Mouse (Mus musculus): ENCODE results near the gene Os9. TPM values are rescaled to one million over a fixed set of nuclear protein-coding genes. Genes with fewer than 3 reads are reported as not detected.
A peak's percentile ranks its signal among the peaks of the same experiment; 100 is the strongest.
"Not testable (repeated sequence)": the region's sequence is repeated elsewhere in the genome, so short reads cannot be mapped to it uniquely, and the experiment has no call there.

The Os9 gene
- polyA plus RNA-seq, 2 experiments from 2014 or later = 78.1 to 142 TPM

DNA sequence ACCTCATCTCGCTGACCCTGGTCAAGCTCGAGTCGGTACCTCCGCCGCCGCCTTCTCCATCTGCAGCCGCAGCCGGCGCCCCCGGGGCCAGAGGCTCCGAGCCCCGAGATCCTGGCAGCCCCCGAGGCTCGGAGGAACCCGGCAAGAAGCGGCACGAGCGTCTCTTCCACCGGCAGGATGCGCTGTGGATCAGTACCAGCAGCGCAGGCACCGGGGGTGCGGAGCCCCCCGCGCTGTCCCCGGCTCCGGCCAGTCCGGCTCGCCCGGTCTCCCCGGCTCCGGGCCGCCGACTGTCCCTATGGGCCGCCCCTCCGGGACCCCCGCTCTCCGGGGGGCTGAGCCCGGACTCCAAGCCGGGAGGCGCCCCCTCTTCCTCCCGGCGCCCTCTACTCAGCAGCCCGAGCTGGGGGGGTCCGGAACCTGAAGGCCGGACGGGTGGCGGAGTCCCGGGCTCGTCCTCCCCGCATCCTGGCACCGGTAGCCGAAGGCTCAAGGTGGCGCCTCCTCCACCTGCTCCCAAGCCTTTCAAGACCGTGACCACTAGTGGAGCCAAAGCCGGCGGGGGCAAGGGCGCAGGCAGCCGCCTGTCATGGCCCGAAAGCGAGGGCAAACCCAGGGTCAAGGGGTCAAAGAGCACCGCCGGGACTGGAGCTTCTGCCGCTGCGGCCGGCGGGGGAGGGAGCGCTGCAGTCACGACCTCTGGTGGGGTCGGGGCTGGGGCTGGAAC lies 41.1 kb downstream of the Os9 start:
- no peak for ATAC-seq

DNA sequence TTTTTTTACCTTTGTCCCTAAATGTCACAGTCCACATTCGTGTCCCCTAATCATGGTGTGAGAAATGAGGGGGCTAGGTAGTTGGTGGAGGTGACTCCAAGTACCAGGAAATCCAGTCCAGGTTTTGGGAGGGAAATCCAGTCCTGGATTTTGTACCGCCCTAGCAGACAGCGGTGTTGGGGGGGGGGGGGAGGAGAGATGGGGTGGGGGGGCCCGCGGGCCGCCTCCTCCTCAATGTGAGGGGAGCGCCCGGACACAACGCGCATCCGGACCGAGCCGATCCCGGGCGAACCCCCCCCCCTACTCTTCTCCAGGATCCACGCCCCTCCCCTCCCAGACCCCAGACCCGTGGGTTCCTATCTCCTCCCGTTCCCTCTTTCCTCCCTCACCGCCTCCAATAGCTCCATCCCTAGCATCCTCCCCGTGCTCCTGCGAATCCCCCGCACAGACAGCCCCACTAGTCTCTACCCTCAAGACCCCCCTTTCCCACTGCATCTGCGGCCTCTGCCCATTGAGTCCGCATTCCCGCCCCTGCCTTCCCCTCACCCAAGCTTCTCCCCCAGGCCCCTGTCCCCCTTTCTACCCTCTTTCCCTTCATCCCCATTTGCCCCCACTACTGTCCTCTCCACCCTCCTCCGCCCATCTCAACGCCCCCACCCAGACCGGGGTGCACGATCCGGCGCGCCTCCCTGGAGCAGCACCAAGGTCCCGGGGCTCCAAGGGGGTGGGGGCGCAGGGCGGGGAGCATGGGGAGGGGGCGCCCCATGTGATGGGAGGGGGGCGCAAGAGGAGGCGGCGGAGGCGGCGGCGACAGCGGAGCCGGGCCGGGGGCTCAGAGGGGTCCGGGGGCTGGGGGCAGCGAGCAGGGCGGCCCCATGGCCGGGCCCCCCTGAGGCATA lies 42.0 kb downstream of the Os9 start:
- no peak for ATAC-seq

DNA sequence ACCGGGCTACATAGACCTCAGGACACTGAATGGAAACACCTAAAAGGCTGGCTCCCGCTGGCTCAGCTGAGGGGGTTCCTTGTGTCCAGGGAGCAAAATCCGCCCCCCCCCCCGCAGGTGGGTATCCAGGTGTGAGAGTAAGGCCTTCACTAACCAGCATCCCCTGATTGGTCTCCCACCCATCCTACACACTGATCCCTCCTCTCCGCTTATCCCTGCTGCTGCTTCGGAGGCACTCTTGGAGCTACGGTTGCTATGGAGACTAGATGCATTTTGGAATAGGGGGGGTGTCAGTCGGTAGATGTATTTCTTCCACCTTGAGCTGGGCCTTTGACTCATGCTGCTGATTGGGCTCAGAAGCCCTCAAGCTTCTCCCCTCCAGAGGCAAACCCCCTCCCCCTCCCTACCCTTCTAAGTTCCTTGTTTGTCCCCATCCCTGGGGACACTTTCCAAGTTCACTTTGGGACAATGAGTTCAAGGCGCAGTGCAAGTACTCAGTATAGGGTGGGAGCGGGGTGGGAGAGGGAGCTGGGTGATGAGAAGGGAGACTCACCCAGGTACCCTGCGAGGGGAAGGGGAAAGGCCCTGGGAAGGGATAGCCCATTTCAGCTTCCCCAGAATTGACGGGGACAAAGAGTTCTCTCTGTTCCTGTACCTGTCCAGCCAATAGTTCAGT lies 42.8 kb downstream of the Os9 start:
- no peak for ATAC-seq

DNA sequence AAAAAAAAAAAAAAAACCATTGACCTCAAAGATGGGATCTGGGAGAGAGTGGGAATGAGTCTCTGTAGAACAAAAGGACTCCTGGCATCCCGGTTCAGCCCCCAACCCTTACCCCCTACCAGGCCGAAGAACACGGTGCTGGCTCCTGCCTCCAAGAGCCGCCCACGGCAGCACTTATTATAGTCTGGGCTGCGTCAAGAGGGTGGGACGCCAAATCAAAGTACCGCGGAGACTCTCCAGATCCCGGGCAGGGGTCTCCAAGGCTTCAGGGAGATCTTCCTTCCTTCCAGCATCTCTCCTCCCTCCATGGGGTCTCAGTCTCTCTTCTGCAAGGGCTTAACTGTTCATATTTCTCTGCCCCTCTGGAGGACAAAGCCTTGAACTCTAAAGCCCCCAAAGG lies 43.4 kb downstream of the Os9 start:
- ATAC-seq = no peak

DNA sequence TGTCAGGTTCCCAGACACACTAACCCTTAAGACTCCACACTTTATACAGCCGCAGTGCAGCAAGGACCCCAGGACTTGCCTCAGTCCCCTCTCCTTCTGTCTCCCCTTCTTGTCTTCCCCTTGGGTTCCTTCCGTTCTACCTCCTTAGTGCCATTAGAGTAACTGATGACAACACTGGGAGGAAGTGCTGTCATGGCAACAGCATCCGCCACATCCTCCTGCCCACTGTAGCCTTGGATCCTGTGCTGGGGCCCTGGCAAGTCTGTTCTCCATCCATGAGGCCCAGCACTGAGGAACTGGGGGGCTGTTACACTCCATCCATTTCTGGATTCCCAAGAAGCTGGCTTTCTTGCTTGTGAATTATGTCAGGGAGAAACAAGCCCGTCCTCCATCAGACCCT lies 44.8 kb downstream of the Os9 start:
- peak; percentile 91 for ATAC-seq

DNA sequence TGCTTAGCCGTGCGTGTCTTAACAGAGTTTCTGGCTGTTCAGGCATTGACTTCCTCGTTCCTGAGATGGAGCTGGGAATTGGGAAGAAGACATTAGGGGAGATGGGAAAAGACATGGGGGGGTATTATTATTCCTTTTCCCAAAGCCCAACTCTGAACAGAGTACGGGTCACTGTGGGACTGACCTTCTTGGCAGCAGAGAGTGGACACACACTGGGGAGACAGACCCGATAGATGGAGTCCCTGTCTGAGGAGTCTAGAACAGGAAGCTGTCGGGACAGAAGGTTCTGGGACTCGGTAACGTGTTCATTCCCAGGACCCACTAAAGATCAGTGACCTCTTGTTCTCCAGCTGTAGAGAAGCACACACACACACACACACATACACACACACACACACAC lies 45.3 kb downstream of the Os9 start:
- ATAC-seq = peak; percentile 5

DNA sequence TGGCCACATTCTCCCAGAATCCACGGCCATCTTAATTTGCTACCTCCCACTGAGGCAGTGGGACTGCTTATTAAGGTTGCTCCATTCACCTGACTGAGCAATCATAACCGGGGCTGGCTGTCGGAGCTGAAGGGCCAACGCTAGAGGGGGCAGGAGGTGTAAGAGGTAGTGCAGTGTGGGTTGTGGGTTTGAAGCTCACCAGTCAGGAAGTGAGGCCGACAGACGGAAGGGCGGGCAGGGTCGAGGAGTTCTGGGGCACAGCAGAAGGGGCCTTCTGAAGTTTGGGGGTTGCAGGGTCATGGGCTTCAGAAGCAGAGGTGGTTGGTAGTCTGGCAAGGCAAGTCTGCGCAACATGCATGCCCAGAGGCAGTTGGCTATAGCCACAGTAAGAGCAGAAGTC lies 45.9 kb downstream of the Os9 start, which contains the start of gene Agap2:
TSS of gene Agap2 (plus strand) at position 205 of the 400 bp plus-strand sequence.
- ATAC-seq = peak; percentile 85

DNA sequence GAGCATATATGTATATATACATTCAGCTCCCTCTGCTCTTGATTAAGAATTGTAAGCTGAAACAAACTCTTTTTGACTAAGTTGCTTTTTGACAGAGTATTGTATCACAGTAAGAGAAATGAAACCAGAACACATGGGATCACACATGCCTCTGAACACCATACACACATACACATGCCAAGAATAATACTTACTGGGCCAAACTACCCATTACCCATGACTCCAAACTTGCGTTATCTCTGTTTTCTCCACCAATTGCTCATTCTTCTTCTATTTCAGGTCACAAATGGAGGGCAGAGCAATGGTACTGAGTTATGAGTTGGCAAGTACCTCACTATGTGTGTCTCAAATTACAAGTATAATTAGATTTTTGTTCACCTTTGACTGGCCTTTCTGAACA lies 47.0 kb downstream of the Os9 start:
- ATAC-seq = no peak

DNA sequence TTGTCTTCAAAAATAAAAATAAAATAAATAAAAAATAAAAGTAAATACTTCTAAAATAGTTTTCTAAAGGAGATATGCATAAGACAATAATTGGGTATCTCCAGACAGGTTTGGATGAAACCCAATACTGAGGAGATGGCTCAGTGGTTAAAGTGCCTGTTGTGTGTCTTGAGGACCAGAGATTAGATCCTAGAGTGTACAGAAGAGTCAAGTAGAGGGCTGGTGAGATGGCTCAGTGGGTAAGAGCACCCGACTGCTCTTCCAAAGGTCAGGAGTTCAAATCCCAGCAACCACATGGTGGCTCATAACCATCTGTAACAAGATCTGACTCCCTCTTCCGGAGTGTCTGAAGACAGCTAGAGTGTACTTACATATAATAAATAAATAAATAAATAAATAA lies 48.0 kb downstream of the Os9 start:
- not testable (repeated sequence) for ATAC-seq

DNA sequence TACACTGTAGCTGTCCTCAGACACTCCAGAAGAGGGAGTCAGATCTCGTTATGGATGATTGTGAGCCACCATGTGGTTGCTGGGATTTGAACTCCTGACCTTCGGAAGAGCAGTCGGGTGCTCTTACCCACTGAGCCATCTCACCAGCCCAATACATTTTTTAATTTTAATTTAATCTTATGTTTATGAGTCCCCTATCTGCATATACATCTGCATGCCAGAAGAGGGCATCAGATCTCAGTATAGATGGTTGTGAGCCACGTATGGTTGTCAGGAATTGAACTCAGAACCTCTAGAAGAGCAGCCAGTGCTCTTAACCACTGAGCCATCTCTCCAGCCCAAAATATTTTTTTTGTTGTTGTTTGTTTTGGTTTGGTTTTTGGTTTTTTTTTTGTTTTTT lies 48.7 kb downstream of the Os9 start:
- ATAC-seq = not testable (repeated sequence)

DNA sequence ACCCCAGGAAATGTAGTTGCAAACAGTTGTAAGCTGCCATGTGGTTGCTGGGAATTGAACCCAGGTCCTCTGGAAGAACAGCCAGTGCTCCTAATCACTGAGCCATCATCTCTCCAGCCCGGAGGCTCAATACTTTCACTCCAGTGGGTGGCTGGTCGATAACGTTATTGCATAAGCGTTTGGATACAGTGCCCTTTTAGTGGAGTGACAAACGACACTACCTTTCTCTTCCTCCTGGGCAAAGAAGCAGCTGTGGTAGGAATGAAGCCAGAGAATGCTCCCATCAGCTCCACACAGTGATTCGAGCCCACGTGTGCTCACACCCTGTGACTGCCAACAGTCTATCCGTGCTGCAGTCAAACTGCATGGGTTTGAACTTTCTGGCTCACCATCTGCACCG lies 49.7 kb downstream of the Os9 start:
- ATAC-seq = no peak

DNA sequence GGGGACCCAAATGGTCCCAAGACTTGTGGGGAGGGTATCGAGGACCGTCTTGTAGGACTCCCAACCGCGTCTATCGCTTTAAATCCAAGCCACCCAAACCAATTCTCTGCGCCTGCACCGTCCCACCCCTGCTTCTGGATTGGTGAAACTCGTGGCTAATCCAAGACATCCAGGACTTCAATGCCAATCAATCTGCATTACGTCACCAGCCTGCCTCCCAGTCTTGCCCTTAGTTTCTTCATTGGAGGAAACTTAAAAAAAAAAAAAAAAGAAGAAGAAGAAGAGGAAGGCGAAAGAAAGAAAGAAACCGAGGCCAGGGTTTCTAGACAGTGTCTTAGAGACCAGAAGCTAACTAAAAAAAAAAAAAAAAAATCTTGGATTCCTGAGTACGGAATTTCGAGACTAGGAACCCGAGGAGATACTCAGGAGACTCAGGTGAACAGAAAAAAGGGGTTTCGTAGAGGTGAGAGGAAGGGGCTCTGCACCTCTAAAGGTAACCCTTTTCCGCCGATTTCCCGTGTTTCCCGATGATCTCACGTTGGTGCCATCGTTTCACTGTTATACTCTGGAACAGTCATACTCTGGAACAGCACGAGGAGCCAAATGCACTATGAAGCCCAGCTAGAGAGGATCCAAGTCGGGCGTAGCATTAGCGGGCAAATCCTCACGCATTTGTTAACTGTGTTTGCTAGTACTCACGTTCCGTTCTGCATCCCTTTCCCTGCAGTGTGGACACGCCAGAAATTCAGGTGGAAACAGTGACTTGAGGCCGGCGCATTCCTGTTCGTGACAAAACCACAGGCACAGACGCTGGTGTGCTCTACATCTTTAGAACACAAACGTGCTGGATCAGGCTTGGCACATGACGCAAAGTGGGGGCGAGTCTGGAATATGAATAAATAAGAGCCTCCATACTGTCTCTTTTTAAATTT lies 50.5 kb downstream of the Os9 start, which contains the start of gene Tspan31:
TSS of gene Tspan31 (minus strand) at position 75 of the 932 bp plus-strand sequence.
- peak; percentile 77 for ATAC-seq

DNA sequence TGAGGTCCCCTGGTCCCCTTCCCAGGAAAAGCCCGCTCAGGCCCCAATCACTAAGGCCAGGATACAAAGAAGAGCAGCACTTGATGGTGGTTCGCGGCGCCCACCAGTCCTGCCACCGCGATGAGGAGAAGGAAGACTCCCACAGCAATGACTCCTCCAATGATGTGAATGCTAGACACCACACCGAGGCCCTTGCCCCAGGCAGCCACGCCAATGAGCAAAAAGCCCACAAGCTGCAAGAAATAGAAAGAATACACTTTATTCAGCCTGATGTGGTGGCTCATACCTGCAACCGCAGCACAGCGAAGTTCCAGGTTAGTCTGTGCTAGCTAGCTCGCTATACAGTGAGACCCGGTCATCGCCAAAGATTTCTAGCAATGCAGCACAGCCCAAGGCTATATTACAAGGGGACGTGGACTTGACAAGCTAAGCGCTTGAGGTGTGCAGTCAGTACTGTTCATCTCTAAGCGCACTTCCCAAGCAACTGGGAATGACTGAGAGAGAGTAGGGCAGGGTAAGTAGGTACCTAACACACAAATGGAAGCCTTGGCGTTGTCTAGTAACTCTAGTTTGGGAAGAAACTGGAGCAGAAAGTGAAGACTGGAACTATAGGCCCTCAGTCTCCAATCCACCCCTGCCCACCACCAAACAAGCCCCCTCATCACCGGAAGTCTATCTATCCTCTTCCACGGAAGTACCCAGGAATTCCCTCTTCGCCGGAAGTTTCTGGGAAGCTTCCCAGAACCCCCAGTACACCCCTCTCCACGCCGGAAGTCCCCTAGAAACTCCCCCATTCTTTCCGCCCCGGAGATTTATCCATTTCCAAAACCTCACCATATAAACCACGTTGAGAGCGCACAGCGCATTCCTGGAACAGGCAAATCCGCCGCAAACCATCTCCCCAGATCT lies 51.4 kb downstream of the Os9 start:
- ATAC-seq = peak; percentile 14

DNA sequence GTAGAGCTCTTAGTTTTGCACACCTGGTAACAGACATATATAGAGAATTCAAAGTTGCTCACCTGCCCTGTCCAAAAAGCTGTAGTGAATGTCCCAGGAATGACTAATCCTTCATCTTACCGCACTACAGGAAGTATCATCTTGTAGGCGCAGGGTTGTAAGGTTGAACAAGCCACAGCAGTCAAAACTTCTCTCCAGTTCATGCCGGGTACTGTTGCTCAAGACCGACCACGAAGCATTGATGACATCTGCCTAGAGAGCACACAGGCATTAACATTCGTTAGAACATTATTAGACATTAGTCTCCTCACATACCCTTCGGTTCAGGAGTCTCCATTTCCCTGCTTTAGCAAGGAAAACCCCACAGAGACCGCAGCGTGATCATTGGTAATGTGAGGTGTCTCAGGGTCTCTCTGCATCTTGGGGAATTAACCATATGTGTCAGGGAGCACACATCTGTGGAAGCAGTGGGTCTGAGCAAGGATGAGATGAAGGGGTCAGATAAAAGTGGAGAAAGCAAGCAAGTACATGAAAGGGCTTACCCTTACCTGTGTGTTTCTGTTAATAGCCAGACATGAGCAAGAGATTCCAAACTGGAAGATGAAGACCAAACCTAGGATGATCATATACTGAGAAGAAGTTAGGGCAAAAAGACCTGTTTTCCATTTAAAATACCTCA lies 52.4 kb downstream of the Os9 start:
- no peak for ATAC-seq

DNA sequence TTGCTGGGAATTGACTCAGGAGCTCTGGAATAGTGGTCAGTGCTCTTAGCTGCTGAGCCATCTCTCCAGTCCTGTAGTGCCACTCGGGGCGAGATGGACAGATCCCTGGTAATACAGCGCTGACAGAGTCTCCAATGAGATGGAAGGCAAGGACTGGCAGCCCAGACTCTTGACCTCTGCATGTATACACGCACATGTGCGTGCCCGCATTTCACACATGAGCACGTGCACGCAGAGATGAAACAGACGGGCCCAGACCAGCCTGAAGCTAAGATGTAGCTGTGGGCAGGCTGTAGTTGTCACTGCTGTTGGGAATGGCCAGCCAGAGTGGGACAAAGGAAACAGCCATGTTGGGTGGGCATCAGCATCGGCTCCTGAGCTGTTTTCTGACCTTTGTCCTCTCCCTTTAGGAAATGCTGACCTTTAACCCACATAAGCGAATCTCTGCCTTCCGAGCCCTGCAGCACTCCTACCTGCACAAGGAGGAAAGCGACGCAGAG lies 54.4 kb downstream of the Os9 start:
- ATAC-seq = no peak

DNA sequence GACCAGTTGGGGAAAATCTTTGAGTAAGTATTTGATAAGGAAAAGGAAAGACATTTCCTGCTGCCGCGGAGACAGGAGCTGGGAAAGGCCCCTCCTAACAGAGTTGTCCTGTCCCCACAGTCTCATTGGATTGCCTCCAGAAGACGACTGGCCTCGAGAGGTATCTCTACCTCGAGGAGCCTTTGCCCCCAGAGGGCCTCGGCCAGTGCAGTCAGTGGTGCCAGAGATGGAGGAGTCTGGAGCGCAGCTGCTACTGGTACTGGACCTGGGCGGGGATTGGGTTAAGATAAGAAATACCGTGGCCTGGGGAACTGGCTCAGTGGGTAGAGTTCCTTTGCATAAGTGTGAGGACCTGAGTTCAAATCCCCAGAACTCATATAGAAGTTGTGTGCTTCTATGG lies 55.0 kb downstream of the Os9 start:
- no peak for ATAC-seq

DNA sequence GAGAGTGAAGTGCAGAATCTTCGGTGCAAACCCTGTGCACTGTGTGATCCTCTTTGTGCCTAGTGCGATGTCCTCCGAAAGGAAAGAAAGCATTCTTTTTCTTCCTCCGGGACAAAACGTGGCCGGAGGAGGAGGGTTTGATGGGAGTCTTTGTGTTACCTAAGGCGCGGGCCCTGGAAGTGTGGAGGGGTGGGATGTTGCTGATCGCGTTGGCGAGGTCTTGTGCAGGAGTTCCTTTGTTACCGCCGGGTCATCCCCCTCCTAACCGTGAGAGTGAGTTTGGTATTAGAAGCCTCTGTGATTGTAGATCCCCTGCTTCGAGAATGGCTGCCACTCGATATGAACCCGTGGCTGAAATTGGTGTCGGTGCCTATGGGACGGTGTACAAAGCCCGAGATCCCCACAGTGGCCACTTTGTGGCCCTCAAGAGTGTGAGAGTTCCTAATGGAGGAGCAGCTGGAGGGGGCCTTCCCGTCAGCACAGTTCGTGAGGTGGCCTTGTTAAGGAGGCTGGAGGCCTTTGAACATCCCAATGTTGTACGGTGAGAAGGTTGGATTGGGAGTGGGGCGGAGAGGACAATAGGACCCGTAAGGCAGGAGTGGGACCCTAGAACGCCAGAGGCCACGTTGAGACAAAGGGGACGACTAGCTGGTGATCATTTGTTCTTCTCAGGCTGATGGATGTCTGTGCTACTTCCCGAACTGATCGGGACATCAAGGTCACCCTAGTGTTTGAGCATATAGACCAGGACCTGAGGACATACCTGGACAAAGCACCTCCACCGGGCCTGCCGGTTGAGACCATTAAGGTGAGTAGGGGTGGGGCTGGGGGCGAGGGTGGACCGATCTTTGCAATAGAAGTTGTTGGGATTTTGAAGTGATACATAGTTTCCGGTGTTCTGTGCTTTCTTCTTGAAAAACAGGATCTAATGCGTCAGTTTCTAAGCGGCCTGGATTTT lies 56.7 kb downstream of the Os9 start:
- ATAC-seq = no peak

DNA sequence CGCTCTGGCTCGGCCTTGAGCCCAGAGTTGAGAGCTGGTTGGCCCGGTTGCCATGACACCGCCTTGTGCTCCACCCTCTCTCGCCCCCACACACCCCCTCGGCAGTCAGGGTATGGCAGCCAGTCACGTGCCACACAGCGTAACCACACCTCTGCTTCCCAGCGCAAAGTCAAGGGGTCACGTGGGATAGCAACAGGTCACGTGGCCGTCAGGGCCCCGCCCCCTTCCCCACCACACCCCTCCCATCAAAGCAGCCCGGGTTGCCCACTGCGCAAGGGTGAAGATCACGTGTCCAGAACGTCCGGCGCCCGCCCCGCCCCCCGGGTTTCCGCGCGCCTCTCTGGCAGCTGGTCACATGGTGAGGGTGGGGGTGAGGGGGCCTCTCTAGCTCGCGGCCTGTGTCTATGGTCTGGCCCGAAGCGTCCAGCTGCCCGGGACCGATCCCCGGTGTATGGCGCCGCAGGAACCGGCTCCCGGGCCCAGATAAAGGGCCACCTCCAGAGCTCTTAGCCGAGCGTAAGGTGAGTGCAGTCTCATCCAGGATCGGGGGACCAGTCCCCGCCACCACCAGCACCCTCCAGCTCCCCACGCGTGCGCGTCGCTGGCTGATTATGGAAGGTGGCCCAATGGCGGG lies 57.6 kb downstream of the Os9 start, which contains the start of gene Cdk4:
TSS of gene Cdk4 (plus strand) at position 296 of the 634 bp plus-strand sequence.
- ATAC-seq = peak; percentile 79
